Mouse (Mus musculus): Measurements from ENCODE around the gene Col13a1. TPM values are rescaled to one million over a fixed set of nuclear protein-coding genes. Genes with fewer than 3 reads are reported as not detected.

The Col13a1 gene
- polyA plus RNA-seq, 1 experiment from 2014 or later, result 2.4 TPM

DNA sequence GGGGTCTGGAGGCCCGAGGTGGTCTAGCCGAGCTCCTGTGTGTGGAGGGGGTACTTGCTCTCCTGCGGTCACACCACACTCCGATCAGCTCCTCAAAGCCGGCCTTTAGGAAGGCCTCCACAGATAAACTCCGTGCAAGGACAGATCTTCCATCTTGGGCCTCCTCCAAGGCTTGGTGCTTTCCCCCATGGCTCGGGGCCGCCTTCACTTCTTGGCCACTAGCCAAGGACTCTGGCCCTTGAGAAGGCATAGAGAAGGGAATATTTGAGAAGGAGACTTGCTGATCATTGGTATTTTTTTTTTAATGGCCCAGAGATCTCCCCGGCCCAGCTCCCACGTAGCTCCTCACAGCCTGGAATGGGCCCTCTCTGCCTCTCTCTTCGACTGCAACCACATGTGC, 146.2 kb downstream of the Col13a1 start:
- Histone ChIP-seq H3K36me3 (no peaks in the 10 kb centered on the region), H3K4me2 (no peak overlapping the region), H3K27ac (no peak overlapping the region), H3K9ac (no peak overlapping the region), H3K27me3 (0 out of 2 replicates have a peak, but pooled peaks cover 3% of the 10 kb centered on the region), H3K9me3 (no peaks in the 10 kb centered on the region), H3K4me3 (no peak overlapping the region), H3K4me1 (replicated peaks) (peaks cover under 1% of the 10 kb centered on the region; the same call in 1 of the 2 replicates)
- 89% methylated on average over 11 of the region's 11 CpGs for WGBS
- no peak for ATAC-seq (ENCODE audit: low FRiP score)

DNA sequence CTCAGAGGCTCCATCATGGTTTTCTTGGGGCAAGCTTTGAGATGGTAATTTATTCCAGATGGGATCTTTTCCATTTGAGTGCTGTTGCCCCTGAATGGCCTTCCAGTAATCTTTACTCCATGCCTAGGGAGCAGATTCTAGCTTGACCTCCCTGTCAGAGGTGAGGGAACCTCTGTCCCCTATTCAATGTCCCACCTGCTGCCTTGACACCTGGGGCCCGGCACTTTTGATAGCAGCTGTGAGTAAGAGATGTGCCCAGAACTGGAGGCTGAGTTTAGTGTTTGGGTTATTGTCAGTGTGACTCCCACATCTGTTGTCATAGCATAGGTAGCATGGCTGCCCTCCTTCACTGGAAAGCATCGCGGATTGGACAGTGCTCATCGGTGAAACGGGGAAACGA, 147.2 kb downstream of the Col13a1 start:
- Histone ChIP-seq H3K36me3 (no peaks in the 10 kb centered on the region), H3K9me3 (no peaks in the 10 kb centered on the region), H3K27ac (no peak overlapping the region), H3K4me1 (replicated peaks) (peaks cover 10% of the 10 kb centered on the region), H3K9ac (no peak overlapping the region), H3K27me3 (0 out of 2 replicates have a peak, but pooled peaks cover 3% of the 10 kb centered on the region), H3K4me2 (no peak overlapping the region), H3K4me3 (no peak overlapping the region)
- WGBS, result 90% methylated on average over 6 of the region's 6 CpGs
- ATAC-seq (ENCODE audit: low FRiP score), result no peak

GRCm38 (mm10) chr10:61831251-61831650, 147.7 kb downstream of the Col13a1 start:
- 73% methylated on average over 12 of the region's 12 CpGs for WGBS

DNA sequence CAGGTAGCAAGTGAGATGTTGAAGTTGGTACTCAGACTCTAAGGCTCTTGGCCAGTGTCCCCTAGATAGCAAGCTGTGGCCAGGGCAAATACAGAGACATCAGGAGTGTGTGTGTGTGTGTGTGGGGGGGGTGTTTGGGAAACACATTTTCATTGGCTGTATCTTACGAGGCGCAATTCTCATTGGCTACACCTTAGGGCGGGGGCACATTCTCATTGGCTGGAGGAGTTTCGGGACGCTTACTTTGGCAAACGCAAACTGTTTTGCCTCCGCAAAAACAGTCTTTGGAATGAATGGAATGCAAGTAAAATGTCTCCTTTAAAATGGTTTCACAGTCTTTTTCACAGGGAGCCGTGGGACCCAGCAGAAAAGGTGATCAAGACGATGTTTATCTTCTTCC, 148.1 kb downstream of the Col13a1 start:
- H3K9ac ChIP-seq, result no peak overlapping the region
- H3K36me3 ChIP-seq, result no peaks in the 10 kb centered on the region
- 60% methylated on average over 9 of the region's 9 CpGs for WGBS
- H3K4me3 ChIP-seq, result no peak overlapping the region
- H3K27ac ChIP-seq, result no peak overlapping the region
- H3K27me3 ChIP-seq, result 0 out of 2 replicates have a peak, but pooled peaks cover 3% of the 10 kb centered on the region
- H3K9me3 ChIP-seq, result no peaks in the 10 kb centered on the region
- H3K4me2 ChIP-seq, result no peak overlapping the region
- ATAC-seq (ENCODE audit: low FRiP score), result no peak
- peaks cover 10% of the 10 kb centered on the region for H3K4me1 ChIP-seq (replicated peaks)

More at GRCm38 (mm10) chr10:61831251-61831650, 147.7 kb downstream of the Col13a1 start:
- H3K4me1 ChIP-seq (replicated peaks), result peaks cover 10% of the 10 kb centered on the region
- 0 out of 2 replicates have a peak, but pooled peaks cover 3% of the 10 kb centered on the region for H3K27me3 ChIP-seq
- no peak overlapping the region for H3K9ac ChIP-seq
- no peak for ATAC-seq (ENCODE audit: low FRiP score)
- no peak overlapping the region for H3K27ac ChIP-seq
- H3K4me3 ChIP-seq, result no peak overlapping the region
- no peaks in the 10 kb centered on the region for H3K36me3 ChIP-seq
- no peak overlapping the region for H3K4me2 ChIP-seq
- H3K9me3 ChIP-seq, result no peaks in the 10 kb centered on the region

DNA sequence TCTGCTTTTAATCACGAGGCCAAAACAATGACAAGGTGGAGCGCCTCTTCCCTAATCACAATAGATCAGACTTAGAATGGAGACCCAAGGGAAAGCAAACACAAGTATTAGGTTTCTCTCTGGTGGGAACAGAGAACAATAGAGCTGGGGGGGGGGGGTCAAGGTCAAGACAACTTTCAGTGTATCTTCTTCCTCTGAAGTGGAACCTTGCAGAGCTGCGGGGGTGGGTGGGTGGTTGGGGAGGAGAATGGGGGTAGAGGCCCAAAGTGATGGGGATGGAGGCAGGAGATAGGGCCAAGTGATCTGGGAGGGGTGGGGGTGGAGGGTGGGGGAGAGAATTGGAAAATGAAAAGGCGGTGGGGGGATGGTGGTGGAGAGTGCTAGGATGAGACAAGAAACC, 149.9 kb downstream of the Col13a1 start:
- Histone ChIP-seq H3K9me3 (no peaks in the 10 kb centered on the region), H3K4me3 (no peak overlapping the region), H3K4me2 (no peak overlapping the region), H3K4me1 (replicated peaks) (peaks cover 10% of the 10 kb centered on the region), H3K27me3 (0 out of 2 replicates have a peak, but pooled peaks cover 3% of the 10 kb centered on the region), H3K27ac (no peak overlapping the region), H3K36me3 (no peaks in the 10 kb centered on the region), H3K9ac (no peak overlapping the region)
- no peak for ATAC-seq (ENCODE audit: low FRiP score)
- WGBS, result 50% methylated on average over 4 of the region's 4 CpGs

GRCm38 (mm10) chr10:61827950-61828936, 150.7 kb downstream of the Col13a1 start:
- no peak for ATAC-seq (ENCODE audit: low FRiP score)
- WGBS, result 89% methylated on average over 32 of the region's 32 CpGs

GRCm38 (mm10) chr10:61826753-61827435, 152.0 kb downstream of the Col13a1 start:
- Histone ChIP-seq H3K27ac (no peak overlapping the region), H3K9ac (no peak overlapping the region), H3K36me3 (no peaks in the 10 kb centered on the region), H3K4me1 (replicated peaks) (peaks cover 16% of the 10 kb centered on the region), H3K27me3 (0 out of 2 replicates have a peak, but pooled peaks cover 3% of the 10 kb centered on the region), H3K4me2 (no peak overlapping the region), H3K9me3 (no peaks in the 10 kb centered on the region), H3K4me3 (no peak overlapping the region)
- 33% methylated on average over 16 of the region's 16 CpGs for WGBS
- no peak for ATAC-seq (ENCODE audit: low FRiP score)

More at GRCm38 (mm10) chr10:61827950-61828936, 150.7 kb downstream of the Col13a1 start:
- H3K36me3 ChIP-seq, result no peaks in the 10 kb centered on the region
- H3K4me1 ChIP-seq (replicated peaks), result peaks cover 15% of the 10 kb centered on the region
- H3K27me3 ChIP-seq, result 0 out of 2 replicates have a peak, but pooled peaks cover 3% of the 10 kb centered on the region
- no peak overlapping the region for H3K27ac ChIP-seq
- no peak overlapping the region for H3K9ac ChIP-seq
- no peak overlapping the region for H3K4me2 ChIP-seq
- H3K4me3 ChIP-seq, result no peak overlapping the region
- no peaks in the 10 kb centered on the region for H3K9me3 ChIP-seq

DNA sequence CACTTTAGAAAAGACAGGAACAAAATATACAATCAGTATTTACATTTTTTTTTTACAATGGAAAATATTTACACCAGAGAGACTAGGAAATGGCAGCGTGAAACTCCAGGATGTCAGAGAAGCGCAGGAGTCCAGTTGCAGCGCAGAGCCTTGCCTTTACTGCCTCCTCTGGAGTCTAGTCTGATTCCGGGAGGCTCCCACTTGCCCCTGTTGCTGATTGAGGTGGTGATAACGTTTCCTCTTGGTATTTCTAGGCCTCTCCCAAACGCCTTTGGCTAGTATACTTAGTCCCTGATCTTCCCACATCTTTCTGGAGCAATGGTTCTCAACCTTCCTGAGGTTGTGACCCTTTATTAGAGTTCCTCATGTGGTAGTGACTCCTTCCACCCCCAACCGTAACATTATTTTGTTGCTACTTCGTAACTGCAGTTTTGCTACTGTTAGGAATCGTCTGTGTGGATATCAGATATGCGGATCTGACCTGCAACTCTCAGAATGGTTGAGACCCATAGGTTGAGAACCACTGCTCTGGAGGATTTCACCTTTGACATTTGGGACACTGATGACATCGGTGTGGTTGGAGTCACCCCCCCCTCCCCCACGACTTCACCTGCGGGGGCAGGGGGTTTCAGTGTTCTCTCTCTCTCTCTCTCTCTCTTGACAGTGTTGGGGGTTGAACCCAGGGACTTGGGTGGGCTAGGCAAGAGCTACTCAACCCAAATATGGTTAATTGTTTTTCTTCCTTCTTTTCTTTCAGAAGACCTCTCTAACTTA, 152.7 kb downstream of the Col13a1 start:
- ATAC-seq (ENCODE audit: low FRiP score), result no peak
- WGBS, result 80% methylated on average over 13 of the region's 13 CpGs
- Histone ChIP-seq H3K9me3 (no peaks in the 10 kb centered on the region), H3K9ac (no peak overlapping the region), H3K4me1 (replicated peaks) (peaks cover 16% of the 10 kb centered on the region), H3K36me3 (no peaks in the 10 kb centered on the region), H3K4me2 (no peak overlapping the region), H3K4me3 (no peak overlapping the region), H3K27ac (no peak overlapping the region), H3K27me3 (0 out of 2 replicates have a peak, but pooled peaks cover under 1% of the 10 kb centered on the region)

DNA sequence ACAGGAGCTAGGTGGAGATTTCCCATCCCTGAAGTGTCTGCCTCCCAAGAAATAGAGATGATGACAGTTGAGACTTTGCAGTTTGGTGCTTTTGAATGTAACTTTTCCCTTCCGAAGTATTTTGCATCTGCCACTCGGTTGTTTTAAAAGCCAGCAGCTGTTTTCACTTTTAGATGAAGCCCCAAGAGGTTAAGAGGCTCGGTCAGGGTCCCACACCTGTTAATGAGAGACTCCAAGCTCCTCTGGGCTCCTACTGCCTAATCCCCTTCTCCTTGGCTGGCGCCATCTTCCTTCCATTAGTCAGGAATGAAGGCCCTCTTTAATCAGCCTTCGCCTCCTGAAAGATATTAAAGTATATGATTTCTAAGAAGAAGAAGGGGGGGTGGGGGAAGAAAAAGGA, 153.4 kb downstream of the Col13a1 start:
- Histone ChIP-seq H3K27me3 (no peaks in the 10 kb centered on the region), H3K4me2 (no peak overlapping the region), H3K27ac (no peak overlapping the region), H3K9ac (no peak overlapping the region), H3K9me3 (no peaks in the 10 kb centered on the region), H3K36me3 (no peaks in the 10 kb centered on the region), H3K4me3 (no peak overlapping the region), H3K4me1 (replicated peaks) (peaks cover 16% of the 10 kb centered on the region)
- WGBS, result 54% methylated on average over 5 of the region's 5 CpGs
- ATAC-seq (ENCODE audit: low FRiP score), result no peak

GRCm38 (mm10) chr10:61823731-61824115, 155.2 kb downstream of the Col13a1 start:
- no peaks in the 10 kb centered on the region for H3K27me3 ChIP-seq
- H3K9ac ChIP-seq, result no peak overlapping the region
- H3K4me2 ChIP-seq, result no peak overlapping the region
- H3K27ac ChIP-seq, result no peak overlapping the region
- H3K9me3 ChIP-seq, result no peaks in the 10 kb centered on the region
- no peak overlapping the region for H3K4me3 ChIP-seq
- H3K36me3 ChIP-seq, result no peaks in the 10 kb centered on the region
- peaks cover 16% of the 10 kb centered on the region for H3K4me1 ChIP-seq (replicated peaks)
- WGBS, result 55% methylated on average over 4 of the region's 4 CpGs
- ATAC-seq (ENCODE audit: low FRiP score), result no peak

DNA sequence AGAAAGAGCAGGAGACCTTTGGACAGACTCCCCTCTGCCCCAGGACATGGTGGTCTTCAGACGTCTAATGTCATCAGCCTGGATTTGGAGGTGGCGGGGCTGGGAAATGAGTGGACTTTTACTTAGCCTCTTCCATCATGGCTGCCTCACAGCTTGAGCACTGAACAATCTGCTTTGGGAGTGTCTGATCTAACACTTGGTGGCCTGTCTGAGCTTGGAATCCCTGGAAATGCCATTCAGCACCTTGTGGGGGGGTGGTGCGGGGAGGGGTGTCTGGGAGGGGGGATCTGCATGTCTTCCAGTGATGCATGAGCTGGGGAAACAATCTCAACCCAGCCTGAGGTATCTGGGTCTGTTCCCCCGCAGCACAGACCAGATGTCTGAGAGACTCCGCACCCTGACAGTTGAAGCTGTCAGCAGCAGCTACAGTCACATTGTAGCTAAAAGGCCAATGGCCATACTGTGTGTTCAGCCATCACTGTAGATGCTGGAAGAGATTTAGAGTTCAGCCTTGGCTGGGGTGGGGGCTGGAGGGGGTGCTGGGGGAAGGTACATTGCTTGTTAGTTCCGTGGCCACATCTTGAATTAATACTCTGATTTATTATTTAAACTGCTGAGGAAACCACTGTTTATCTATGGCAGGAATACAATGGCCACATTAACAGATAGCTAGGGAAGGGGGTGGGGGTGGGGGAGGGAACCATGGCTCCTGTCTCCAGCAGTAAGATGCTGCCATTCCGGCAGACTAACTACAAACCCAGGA, 155.8 kb downstream of the Col13a1 start:
- Histone ChIP-seq H3K9me3 (no peaks in the 10 kb centered on the region), H3K27me3 (no peaks in the 10 kb centered on the region), H3K4me1 (replicated peaks) (peaks cover 16% of the 10 kb centered on the region), H3K9ac (no peak overlapping the region), H3K36me3 (no peaks in the 10 kb centered on the region), H3K4me2 (no peak overlapping the region), H3K4me3 (no peak overlapping the region), H3K27ac (0 out of 2 replicates have a peak overlapping the region, but pooled peaks have one; percentile 23)
- WGBS, result 62% methylated on average over 7 of the region's 7 CpGs
- no peak for ATAC-seq (ENCODE audit: low FRiP score)

Data from hindbrain, embryonic 13.5 days (tissue).